Mouse (Mus musculus): ENCODE results near the gene Rnf113a1. TPM values are rescaled to one million over a fixed set of nuclear protein-coding genes. Genes with fewer than 3 reads are reported as not detected.

Rnf113a1 gene
- 7.9 and 8.0 TPM in 2 replicates for polyA plus RNA-seq (2015; fragmentation: Nextera tagmentation; extraction: Ambion mirVana)

GRCm38 (mm10) chrX:37191105-37191743, at the start of gene Rnf113a1, which contains the start of gene Ndufa1:
Rnf113a1 (plus strand) TSS chrX:37191245.
Ndufa1 (minus strand) TSS chrX:37191163.

GRCm38 (mm10) chrX:37168742-37169141, 22.3 kb upstream of the Rnf113a1 start, which contains the start of gene Akap14:
Akap14 (minus strand) TSS chrX:37168842.

GRCm38 (mm10) chrX:37210941-37211340, 19.9 kb downstream of the Rnf113a1 start, which contains the start of gene Gm9:
Gm9 (minus strand) TSS chrX:37211041.

GRCm38 (mm10) chrX:37222158-37222557, 31.1 kb downstream of the Rnf113a1 start, which contains the start of gene Rhox1:
Rhox1 (minus strand) TSS chrX:37222258.

Other genes starting within 250 kb of the Rnf113a1 start
- 7.7 and 8.8 TPM in 2 replicates for gene Sept6, start 199.5 kb upstream of the Rnf113a1 start, polyA plus RNA-seq (2015; fragmentation: Nextera tagmentation; extraction: Ambion mirVana)
- not detected in 2 replicates for gene Sowahd, start 142.4 kb upstream of the Rnf113a1 start, polyA plus RNA-seq (2015; fragmentation: Nextera tagmentation; extraction: Ambion mirVana)
- 542 and 608 TPM in 2 replicates for gene Rpl39, start 105.8 kb upstream of the Rnf113a1 start, polyA plus RNA-seq (2015; fragmentation: Nextera tagmentation; extraction: Ambion mirVana)
- gene Upf3b, start 80.9 kb upstream of the Rnf113a1 start, polyA plus RNA-seq (2015; fragmentation: Nextera tagmentation; extraction: Ambion mirVana), result 8.7 and 9.7 TPM in 2 replicates
- gene Nkap, start 64.5 kb upstream of the Rnf113a1 start, polyA plus RNA-seq (2015; fragmentation: Nextera tagmentation; extraction: Ambion mirVana), result 7.1 and 8.0 TPM in 2 replicates
- gene Akap14, start 22.4 kb upstream of the Rnf113a1 start, polyA plus RNA-seq (2015; fragmentation: Nextera tagmentation; extraction: Ambion mirVana), result not detected in 2 replicates
- 773 and 849 TPM in 2 replicates for gene Ndufa1, start 82 bp upstream of the Rnf113a1 start, polyA plus RNA-seq (2015; fragmentation: Nextera tagmentation; extraction: Ambion mirVana)
- not detected in 2 replicates for gene Gm9, start 19.8 kb downstream of the Rnf113a1 start, polyA plus RNA-seq (2015; fragmentation: Nextera tagmentation; extraction: Ambion mirVana)
- not detected in 2 replicates for gene Rhox1, start 31.0 kb downstream of the Rnf113a1 start, polyA plus RNA-seq (2015; fragmentation: Nextera tagmentation; extraction: Ambion mirVana)
- not detected in 2 replicates for gene Rhox2a, start 53.7 kb downstream of the Rnf113a1 start, polyA plus RNA-seq (2015; fragmentation: Nextera tagmentation; extraction: Ambion mirVana)
- not detected in 2 replicates for gene Rhox3a, start 58.7 kb downstream of the Rnf113a1 start, polyA plus RNA-seq (2015; fragmentation: Nextera tagmentation; extraction: Ambion mirVana)
- not detected in 2 replicates for gene Rhox4a, start 74.1 kb downstream of the Rnf113a1 start, polyA plus RNA-seq (2015; fragmentation: Nextera tagmentation; extraction: Ambion mirVana)
- gene Rhox3a2, start 188.8 kb downstream of the Rnf113a1 start, polyA plus RNA-seq (2015; fragmentation: Nextera tagmentation; extraction: Ambion mirVana), result not detected in 2 replicates
- not detected in 2 replicates for gene Rhox4a2, start 199.6 kb downstream of the Rnf113a1 start, polyA plus RNA-seq (2015; fragmentation: Nextera tagmentation; extraction: Ambion mirVana)
- not detected in 2 replicates for gene Rhox2b, start 220.8 kb downstream of the Rnf113a1 start, polyA plus RNA-seq (2015; fragmentation: Nextera tagmentation; extraction: Ambion mirVana)
- not detected in 2 replicates for gene Rhox4b, start 241.2 kb downstream of the Rnf113a1 start, polyA plus RNA-seq (2015; fragmentation: Nextera tagmentation; extraction: Ambion mirVana)